Mouse (Mus musculus) frontal cortex, postnatal 10 days (tissue): ENCODE measurements around the gene Drd1.

Source experiments
- DNase-seq, 2 experiments: peaks; one replicate each; pipeline ENCODE4 v3.0.0; 2022; ENCODE audit warnings: low spot score in 2 of 2, mixed read lengths in 1 of 2

Drd1 gene

DNA sequence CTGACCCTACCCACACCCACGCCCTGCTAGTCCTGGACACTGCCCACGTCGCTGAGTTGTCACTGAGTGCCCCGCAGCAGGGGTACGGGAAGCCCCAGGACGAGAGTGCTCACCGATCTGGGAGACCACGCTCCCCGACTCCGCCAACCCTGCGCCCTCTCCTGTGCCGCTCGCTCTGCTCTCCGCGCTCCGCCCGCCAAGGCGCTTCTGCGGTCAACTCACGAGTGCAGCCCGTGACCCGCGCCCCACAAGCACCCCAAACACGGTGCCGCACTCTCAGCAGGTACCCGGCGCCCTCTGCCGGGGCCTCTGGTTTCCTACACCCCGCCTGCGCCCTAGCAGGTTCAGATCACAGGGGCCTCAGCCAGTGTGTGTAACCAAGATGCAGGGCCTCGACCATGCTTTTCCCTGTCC lies at the start of gene Drd1:
Drd1 (minus strand) TSS at position 258 of the 414 bp plus-strand sequence.
- peak; percentile 73 to 79 for DNase-seq

DNA sequence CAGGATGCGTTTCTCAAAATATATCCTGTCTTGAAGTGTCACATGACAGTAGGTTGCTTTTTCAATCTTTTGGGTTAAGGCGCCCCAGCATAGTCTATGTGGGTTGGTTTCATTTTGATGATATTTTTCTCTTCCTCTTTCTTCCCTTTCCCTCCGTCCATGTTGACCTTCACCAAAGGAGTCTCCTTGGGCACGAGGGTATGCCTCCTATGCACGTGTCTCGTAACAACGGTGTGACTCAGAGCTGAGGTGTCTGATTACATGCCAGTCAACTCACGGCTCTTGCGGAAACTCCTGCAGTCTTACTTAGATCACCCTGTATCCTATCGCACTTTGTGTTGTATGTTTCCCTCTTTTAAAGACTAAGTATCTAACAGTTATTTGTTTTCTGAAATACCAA lies 48.4 kb upstream of the Drd1 start:
- no peak for DNase-seq

DNA sequence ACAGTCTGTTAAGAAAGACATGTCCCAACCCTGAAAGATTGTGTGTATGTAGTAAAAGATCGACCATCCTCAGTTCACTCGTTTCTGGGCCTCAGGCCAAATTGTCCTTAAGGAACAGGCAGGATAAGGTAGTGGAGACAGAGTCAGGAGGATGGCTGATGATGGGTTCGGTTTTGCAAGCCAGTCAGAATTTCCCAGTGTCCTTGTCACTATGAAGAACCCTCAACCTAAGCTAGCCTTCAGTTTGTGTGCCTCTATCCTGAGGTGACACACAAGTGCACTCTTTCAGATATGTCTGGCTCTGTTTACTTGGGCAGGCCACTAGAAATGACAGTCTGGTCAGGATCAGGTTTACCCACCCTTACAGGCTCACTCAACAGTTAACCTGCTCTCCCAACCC lies 47.8 kb upstream of the Drd1 start:
- no peak for DNase-seq

DNA sequence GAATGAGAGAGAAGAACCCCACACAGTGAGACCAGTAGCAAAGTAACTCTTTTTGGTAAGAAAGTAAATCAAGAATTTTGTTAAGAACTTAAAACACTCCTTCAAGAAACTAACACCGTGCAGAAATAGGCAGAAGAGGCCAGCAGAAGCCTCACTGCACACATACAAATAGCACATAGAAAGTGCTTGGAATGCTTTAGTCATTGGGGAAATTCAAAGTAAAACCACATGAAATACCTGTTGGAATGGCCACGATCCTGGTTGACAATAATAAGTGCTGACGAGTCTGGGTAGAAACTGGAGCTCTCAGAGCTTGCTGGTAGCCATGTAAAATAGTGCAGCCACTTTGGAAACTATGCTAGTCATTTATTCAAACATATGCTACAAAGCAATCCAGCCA lies 46.6 kb upstream of the Drd1 start:
- DNase-seq, result no peak

DNA sequence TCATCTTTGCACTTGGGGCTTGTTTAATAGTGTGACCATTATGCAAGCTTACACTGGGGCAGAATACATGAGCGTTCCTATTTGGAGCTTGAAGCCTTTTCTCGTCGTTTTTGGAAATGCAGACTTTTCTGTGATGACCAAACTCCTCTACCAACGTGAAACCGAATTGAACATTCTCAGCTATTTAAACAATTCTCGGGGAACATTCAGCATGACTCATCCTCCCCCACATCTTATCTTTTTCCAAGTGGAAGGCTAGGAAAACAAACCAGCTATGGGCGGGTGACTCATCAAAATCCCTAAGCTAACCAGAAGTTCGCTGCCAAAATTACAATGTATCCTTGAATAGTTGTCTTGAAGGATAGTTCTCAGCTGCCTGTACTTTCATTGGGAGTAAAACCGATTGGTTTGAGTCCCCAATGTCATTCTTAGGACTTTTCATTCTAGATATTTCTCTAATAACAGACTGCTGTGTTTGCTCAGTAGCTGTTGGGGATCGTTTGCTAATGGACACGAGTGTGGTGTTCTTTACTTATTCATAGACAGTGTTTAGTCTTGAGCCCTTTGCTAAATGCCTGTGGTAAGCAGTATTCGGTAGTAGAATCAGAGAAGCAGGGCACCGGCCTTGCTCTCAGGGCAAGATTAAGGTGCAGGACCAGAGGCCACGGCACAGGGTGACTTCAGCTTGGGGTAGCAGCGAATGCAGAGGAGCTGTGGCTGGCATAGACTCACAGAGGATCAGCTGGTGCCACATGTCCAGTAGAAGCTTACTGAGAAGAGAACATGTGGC lies 45.7 kb upstream of the Drd1 start:
- DNase-seq, result no peak

DNA sequence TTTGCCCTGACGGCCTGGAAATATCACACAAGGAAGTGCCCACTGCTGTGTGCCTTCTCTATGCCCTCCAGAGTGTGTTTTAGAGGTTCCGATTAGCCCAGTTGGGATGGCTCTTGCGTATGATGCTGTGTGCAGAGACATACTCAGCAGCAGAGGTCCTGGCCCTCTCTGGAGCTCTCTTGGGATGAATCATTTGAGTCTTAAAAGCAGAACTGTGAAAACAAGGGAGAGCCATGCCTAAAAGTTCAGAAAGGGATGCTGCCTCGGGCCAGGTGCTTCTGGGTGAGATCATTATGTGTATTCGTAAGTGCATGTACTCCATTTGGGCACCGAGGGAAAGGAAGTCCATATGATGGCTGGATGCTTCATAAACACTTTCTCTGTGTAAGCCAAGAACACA lies 42.3 kb upstream of the Drd1 start:
- no peak for DNase-seq

DNA sequence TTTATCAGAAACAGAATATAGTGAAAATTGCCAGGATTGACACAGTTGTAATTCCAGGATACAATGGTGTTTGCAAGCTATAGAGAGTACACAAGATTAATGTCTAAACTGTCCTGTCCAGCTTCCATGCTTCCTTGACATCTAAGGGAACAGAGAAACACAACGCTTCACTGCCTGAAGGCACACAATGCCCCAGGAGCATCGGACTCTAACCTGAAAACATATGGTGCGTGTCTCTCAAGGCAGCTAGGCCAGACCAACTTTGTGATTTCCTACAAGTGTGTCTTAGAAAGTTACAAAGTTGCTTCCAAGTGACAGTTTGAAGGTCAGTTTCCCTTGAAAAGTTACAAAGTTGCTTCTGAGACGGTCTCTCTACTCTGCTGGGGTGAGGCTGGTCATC lies 41.7 kb upstream of the Drd1 start:
- no peak for DNase-seq

DNA sequence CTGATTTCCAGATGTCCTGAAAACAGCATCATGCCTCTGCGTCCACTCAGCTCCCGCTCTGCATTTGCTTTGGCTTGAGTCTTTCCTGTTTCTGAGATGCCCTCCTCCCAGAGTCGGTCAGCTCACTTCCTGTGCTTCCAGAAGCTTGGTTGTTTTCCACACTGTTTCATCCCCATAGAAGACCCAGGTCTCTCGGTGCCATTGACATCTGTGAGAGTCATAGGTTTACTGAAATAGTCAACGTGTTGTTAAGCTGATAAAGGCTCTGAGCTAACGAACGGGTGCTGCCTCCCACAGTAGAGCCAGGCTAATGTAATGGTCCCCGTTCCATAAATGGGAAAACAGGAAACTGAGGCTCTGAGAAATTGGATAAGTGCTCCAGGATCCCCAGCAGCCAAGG lies 40.2 kb upstream of the Drd1 start:
- no peak for DNase-seq

DNA sequence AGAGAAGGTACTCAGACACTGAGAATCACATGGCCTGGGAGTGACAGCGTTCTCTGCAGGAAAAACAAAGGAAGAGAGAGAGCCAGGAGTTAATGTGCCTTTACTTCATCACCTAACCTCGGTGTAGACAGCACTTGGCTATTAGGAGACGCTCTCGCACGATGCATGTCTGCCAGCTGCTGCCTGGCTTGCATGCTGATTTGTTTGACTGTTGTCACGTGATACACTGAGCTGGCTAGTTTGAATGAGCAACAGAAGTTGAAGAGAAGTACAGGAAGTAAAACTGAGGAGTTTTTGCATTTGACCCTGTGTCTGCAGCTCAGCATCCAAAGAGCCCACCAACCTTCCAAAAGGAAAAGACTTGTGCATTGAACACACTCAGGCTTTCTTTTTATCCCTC lies 39.5 kb upstream of the Drd1 start:
- DNase-seq, result no peak

DNA sequence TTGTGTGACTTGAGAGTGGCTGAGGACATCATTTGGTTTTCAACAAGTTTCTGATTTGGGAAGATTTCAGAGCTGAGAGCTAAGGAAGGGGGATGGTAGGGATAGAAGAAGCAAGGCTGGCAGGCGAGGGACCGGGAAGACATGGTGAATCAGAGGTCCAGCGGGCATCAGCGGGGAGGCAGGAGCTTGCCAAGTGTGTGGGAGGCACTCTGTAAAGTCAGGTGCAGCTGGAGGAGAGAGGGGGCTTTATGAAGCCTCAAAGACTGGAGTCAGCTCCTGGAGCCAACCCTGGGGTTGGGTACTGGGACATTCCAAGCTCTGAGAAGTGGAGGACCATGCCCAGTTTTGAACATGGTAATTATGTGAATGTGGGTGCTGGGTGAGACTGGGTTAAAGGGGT lies 38.8 kb upstream of the Drd1 start:
- no peak for DNase-seq

DNA sequence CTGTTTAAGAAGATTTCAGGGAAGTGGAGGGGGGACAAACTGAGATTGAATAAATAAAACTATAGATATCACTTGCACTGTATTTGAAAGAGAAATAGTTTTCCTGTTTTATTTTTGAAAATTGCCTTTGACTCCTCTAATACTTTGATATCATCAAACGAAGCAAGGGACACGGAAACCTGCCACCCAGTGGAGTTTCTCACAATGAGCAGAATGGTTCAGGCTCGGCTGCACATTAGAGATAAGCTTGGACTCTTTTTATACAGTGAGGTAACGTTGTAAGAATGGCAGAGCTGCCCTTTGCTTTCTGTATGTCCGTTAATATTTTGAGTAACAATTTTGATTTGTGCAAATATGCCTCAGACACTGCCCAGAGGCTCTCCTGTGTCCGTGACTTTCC lies 36.2 kb upstream of the Drd1 start:
- DNase-seq, result no peak

DNA sequence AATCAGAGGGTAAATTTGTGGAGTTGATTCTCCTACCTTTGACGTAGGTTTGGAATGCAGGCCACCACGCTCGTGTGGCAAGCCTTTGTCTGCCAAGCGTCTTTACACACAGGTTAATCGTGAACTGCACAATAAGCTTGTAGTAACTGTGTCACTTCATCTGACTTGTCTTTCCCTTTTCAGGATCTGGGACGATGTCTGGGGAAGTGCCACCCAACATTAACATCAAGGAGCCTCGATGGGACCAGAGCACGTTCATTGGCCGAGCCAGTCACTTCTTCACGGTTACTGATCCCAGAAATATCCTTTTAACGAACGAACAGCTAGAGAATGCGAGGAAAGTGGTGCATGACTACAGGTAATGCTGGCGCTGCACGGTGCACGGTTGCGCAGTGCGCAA lies 29.8 kb upstream of the Drd1 start:
- DNase-seq, result no peak

DNA sequence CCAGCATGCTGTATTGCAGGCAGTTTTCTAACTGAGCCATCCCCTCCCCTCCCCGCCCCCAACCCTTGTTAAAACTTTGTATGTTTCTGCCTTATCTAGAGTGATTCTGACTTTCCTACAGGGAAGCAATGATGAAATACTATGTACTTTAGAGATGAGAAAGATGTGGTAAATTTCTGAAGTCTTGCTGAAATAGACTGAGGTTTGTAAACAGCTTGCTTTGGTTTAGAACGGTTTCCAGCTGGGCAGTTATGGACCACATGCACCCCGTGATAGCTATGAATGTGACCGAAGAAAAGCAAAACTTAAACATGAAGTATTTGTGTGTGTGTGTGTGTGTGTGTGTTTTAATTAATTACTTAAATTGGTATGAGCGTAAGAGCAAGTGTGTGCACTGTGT lies 29.3 kb upstream of the Drd1 start:
- DNase-seq, result no peak

DNA sequence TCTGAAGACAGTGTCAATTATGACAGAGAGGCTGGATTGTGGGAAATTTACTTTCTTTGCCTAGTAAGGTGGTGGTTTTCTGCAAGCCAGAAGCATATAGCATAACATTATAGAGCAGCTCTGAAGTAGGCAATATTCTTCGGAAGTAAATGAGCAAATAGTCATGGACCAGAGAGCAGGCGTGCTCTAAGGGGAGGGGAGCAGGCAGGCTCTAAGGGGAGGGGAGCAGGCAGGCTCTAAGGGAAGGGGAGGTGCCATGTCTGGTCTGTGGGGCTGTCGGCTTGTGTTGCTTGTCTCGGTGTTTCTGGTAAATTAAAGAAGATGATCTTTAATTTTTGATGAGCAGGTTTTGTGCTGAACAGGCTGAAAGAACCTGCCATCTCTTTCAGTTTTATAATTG lies 28.7 kb upstream of the Drd1 start:
- no peak for DNase-seq

DNA sequence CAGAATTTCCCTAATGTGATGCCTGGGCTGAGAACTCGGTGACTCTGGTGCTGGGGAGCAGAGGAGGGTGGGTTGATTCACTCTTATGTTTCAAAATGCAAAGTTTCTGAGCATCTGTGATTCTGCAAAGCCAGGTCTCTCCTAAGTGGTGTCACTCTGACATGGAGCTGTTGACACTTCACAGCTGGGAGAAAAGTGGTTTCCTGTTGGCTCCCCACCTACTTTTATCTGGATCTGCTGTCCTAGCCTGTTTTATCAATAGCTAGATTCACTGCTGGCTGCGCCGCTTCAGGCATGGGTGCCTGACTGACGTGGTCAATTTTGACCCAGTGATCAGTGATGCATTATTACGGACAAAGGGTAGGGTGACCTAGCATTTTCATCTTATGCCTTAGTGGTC lies 27.4 kb upstream of the Drd1 start:
- DNase-seq, result no peak

DNA sequence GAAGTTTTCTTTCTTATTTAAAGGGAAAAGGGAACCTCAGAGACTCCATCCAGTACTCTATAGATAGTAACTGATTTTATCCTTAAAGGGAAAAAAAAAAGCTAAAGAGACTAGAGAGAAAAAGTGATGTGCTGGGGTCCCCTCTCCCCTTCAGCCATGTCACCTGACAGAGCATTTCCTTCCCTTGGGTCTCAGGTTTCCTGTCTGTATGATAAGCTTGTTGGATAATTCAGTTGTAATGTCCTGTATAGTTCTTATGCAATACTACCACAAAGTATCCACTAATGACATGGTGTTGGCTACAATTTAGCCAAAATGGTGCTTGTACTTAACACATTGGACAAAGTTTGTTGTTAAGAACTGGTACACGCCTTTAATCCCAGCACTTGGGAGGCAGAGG lies 25.3 kb upstream of the Drd1 start:
- DNase-seq, result no peak

DNA sequence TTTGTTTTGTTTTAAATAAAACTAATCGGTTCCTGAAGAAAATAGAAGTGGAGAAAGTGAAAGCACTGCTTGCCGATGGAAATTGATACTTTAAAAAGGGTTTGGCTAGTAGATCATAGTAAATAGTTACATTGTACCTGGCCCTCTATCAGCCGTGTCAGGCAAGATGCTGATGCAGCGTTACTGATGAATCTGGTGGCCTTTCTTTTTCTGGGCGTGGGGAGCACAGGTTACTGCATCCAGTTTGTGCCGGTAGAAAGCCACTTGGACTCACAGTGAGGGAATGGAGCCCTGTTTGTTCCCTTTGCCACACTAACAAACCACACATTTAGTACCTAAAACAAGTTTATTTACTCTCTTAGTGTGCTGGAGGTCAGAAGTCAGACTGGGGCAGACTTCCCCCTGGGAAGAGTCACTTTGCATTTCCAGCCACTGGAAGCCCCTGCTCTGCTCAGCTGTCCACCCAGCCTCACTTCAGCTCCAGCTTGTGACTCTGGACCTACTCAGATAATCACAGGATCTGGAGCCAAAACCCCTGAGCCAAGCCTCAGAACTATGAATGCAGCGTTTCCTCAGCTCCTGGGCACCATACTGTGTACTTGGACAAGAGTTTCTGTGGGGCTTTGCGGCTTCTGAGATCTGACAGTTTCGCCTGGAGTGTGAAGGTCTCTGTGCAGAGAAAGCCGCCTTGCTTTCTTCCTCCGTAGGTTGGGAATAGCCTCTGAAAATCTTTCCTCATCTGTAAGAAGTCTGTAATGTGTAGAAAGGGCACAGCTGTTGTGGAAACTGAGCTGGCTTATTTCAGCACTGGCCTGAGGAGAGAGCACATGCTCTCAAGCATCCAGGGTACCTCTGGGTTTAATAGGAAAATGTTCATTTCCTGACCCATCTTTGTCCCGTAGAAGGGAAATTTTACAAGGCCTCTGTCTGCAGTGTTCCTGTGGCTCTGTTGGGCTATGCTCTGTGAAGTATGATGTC lies 24.6 kb upstream of the Drd1 start:
- DNase-seq, result no peak

DNA sequence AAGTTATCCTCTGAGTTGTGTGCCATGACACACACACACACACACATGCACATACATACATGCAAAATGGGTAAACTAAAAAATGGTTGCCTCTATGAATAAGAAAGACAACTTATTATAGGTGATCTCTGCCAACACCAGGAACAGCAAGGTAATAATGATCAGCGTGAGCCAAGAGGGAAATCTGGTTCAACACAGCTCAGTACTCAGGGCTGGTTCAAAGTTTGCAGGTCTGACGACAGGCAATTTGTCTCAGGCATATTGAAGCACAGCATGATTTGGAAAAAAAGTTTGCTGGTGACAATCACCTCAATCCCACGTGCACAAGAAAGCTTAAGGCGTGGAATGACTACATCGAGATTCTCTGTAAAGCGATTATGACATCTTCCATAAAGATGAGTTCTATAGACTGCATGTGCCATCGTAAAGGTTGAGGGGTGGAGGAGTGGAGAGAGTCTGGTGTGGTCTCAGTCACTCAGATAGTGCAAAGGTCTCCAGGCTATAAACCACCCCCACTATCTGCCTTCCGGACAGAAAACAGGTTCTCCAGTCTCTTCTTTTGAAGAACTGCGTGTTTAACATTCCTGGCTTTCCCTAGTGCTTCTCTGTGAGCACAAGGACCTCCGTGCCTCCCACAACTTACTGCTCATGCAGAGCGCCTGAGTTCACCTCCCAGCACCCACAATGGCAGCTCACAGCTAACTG lies 22.1 kb upstream of the Drd1 start:
- no peak for DNase-seq

DNA sequence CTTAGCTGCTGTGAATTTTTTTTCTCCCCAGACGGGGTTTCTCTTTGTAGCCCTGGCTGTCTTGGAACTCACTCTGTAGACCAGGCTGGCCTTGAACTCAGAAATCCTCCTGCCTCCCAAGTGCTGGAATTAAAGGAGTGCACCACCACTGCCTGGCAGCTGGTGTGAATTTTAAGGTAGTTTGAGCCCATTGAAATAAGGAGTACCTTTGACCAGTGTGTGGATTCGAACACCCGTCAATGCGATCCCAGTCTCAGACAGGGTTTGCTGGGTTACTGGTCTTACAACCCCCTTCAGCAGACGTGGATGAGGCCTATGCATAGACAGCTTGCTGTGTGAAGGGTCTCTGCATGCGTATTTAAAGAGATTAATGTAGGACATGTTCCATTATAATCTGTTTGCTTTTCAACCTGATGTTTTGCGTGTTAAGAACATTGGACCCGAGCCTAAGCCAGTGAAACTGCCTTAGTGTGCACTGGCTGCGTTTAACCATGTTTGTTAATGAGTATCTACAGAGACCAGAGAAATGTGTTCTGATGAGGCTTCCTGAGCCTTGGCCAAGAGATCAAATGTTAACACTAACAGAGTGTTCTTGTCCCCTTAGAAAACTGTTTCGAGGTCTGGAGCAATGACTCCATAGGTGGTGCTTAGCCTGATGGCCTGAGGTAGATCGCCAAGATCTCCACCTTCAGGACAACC lies 21.4 kb upstream of the Drd1 start:
- no peak for DNase-seq

DNA sequence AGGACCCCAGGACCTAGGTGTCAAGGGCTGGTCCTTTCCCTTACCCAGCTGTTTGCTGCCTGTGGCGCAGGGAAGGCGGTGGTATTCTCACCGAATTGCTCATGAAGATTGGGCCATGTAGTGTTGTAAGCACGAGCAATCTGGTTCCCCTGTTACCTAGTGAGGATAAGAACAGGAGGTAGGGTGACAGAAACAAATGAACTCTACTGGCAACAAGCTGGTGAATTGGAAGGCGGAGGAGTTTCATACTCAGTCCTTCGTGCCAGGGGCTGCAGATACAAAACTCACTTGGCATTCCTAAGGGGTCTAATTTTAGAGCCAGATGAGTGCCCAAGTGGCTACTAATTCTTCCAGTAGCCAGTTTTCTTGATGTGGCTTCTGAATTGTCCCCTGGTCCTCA lies 20.5 kb upstream of the Drd1 start:
- no peak for DNase-seq

DNA sequence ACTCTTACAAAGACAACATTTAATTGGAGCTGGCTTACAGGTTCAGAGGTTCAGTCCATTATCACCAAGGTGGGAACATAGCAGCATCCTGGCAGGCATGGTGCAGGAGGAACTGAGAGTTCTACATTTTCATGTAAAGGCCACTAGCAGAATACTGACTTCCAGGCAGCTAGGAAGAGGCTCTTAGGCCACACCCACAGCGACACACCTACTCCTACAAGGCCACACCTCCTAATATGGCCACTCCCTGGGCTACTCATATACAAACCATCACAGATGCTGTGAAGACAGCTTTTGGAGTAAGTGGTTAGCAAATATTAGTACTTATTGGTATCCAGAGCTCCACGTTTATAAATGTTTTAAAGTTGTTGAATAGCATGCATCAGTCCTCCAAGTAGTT lies 19.9 kb upstream of the Drd1 start:
- DNase-seq, result no peak

DNA sequence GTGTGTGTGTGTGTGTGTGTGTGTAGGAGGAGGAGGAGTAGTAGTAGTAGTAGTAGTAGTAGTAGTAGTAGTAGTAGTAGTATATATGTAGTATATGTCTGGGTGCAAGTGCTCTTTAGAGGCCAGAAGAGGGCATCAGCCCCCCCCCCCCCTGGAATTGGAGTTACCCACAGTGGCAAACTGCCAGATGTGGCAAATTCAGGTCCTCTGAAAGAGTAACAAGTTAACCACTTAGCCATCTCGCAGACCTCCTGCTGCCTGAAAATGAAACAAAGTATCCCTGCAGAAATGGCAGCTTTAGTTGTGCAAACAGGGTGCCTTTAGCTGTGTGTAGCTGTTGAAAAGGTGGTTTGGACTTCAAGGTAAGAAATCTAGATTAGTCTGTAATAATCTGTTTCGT lies 18.0 kb upstream of the Drd1 start:
- DNase-seq, result no peak
